Mouse (Mus musculus) mature B cell (primary cell): ENCODE results near the gene Dcps.

Experiments
- in situ Hi-C: fragments of 300-500 bp; cut with MboI; formaldehyde crosslinking; loops from 2 replicates; pipeline ENCODE4 v1.14.3; 2019

The Dcps gene

GRCm38 (mm10) chr9:35131637-35132397, 44.0 kb downstream of the Dcps start:
- in situ Hi-C loops = no loop called here

- in situ Hi-C loops = no loop called here
These were observed 46.9 kb downstream of the Dcps start for GRCm38 (mm10) chr9:35128995-35129418.

- in situ Hi-C loops = no loop called here
These were observed 47.3 kb downstream of the Dcps start for GRCm38 (mm10) chr9:35128564-35128963.

GRCm38 (mm10) chr9:35127561-35127960, 48.3 kb downstream of the Dcps start:
- in situ Hi-C loops = no loop called here

- in situ Hi-C loops = no loop called here
These were observed 48.7 kb downstream of the Dcps start for GRCm38 (mm10) chr9:35127147-35127546.

GRCm38 (mm10) chr9:35124678-35124955, 51.2 kb downstream of the Dcps start:
- in situ Hi-C loops = no loop called here

- in situ Hi-C loops = no loop called here
These were observed 51.8 kb downstream of the Dcps start for GRCm38 (mm10) chr9:35123804-35124677.

GRCm38 (mm10) chr9:35123456-35123803, 52.4 kb downstream of the Dcps start:
- in situ Hi-C loops = no loop called here

GRCm38 (mm10) chr9:35122551-35123266, 53.2 kb downstream of the Dcps start:
- in situ Hi-C loops = no loop called here

GRCm38 (mm10) chr9:35119168-35119567, 56.7 kb downstream of the Dcps start, which contains the start of gene St3gal4:
St3gal4 (minus strand) TSS chr9:35119268.
- in situ Hi-C loops = no loop called here

GRCm38 (mm10) chr9:35118563-35118962, 57.3 kb downstream of the Dcps start:
- in situ Hi-C loops = no loop called here

GRCm38 (mm10) chr9:35117384-35118295, 58.2 kb downstream of the Dcps start:
- in situ Hi-C loops = no loop called here

- in situ Hi-C loops = no loop called here
These were observed 59.2 kb downstream of the Dcps start for GRCm38 (mm10) chr9:35116391-35117381.

- in situ Hi-C loops = no loop called here
These were observed 60.1 kb downstream of the Dcps start for GRCm38 (mm10) chr9:35115804-35116203.

GRCm38 (mm10) chr9:35115299-35115698, 60.6 kb downstream of the Dcps start:
- in situ Hi-C loops = no loop called here

- in situ Hi-C loops = no loop called here
These were observed 61.6 kb downstream of the Dcps start for GRCm38 (mm10) chr9:35114234-35114633.

GRCm38 (mm10) chr9:35111941-35112595, 63.8 kb downstream of the Dcps start:
- in situ Hi-C loops = no loop called here

- in situ Hi-C loops = no loop called here
These were observed 64.4 kb downstream of the Dcps start for GRCm38 (mm10) chr9:35111446-35111845.

GRCm38 (mm10) chr9:35110567-35110966, 65.3 kb downstream of the Dcps start:
- in situ Hi-C loops = no loop called here

GRCm38 (mm10) chr9:35110051-35110450, 65.8 kb downstream of the Dcps start:
- in situ Hi-C loops = no loop called here
